Mouse (Mus musculus) CD4-positive naive resting alpha-beta T cell, adult 76 days (primary cell): ENCODE data around the gene B3galt1. TPM values are rescaled to one million over a fixed set of nuclear protein-coding genes. Genes with fewer than 3 reads are reported as not detected.

Experiments used
- total RNA-seq: library from RNA; stranded (reverse); gene quantifications from one replicate; pipeline ENCODE4 v1.2.4, GENCODE M21; 2023

Gene B3galt1
- total RNA-seq, result not detected

GRCm38 (mm10) chr2:67565480-67566331 lies at the start of gene B3galt1:
TSS of gene B3galt1 (plus strand) at chr2:67565871.

Other genes starting within 250 kb of the B3galt1 start
- gene Gm21830, start 152.1 kb upstream of the B3galt1 start, total RNA-seq, result not detected
- not detected for gene Gm26727, start 132.7 kb upstream of the B3galt1 start, total RNA-seq
- gene Xirp2, start 119.9 kb upstream of the B3galt1 start, total RNA-seq, result not detected